Mouse (Mus musculus): ENCODE measurements around the gene Btaf1.
"Not testable (repeated sequence)": the region's sequence is repeated elsewhere in the genome, so short reads cannot be mapped to it uniquely, and the experiment has no call there.

Btaf1 gene

DNA sequence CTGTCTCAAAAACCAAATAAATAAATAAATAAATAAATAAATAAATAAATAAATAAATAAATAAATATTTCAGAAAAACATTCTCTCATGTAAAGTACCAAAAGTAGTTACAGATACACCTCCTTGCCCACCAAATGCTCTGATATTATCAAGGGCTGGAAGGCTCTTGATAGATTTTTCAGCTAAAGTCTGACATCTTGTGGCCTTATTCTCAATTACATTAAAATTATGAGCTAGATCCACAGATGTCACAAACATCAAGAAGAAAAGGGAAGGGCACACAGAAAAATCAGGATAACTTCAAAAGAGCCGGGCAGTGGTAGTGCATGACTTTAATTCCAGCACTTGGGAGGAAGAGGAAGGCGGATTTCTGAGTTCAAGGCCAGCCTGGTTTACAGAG, 3.9 kb upstream of the Btaf1 start:
- DNase-seq (ENCODE audit: low spot score in 2 of 2) = peak in 1 of 2 experiments; percentile 28

DNA sequence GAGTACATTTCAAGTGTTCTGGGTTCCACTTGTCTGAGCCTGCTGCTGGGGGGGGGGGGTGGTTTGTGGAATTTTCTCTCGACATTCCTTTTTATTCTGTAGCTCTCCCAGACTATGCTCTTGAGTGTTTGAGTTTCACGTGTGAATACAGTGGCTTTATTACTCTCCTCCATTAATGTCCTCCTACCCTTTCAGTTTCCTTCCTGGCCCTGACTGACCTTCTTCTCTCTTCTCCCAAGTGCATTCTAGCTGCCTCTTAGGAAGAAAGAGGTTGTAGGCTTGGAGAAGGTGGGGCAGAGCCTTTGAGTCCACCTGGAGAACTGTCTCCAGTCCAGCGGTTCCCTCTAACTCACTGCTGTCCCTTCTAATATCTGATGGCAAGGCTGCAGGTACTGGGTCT, 2.9 kb upstream of the Btaf1 start:
- no peak for DNase-seq (ENCODE audit: low spot score in 2 of 2)

DNA sequence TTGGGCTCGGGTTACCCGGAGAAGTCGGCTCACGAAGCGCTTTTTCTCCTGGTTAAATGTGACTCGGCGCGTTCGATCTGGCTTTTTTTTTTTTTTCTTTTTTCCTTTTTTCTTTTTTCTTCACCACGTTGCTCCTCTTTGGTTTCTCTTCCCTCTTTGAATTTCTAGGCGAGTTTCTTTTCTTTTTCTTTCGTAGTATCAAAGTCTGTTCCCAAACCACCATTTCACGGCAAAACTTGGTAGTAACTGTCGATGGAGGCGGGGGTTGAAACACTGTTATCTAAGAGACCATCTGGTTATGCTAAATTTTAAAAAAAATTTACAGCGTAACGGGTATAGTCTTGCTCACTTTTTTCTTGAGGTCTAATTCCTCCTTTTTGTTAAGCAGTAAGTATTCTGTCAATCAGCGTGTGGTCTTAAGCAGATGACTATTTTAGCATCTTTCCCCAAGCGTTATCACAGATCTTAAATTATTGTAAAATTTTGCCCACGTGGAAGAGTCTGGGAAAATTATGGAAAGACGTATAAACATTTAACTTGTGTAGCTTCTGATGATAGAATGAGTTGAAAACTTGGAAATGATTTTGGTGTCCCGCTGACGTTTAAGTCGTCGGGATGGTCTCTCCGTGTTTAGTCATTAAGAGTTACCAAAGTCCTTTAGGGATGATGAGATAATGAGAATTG, 816 bp downstream of the Btaf1 start:
- DNase-seq (ENCODE audit: low spot score in 2 of 2) = no peak

DNA sequence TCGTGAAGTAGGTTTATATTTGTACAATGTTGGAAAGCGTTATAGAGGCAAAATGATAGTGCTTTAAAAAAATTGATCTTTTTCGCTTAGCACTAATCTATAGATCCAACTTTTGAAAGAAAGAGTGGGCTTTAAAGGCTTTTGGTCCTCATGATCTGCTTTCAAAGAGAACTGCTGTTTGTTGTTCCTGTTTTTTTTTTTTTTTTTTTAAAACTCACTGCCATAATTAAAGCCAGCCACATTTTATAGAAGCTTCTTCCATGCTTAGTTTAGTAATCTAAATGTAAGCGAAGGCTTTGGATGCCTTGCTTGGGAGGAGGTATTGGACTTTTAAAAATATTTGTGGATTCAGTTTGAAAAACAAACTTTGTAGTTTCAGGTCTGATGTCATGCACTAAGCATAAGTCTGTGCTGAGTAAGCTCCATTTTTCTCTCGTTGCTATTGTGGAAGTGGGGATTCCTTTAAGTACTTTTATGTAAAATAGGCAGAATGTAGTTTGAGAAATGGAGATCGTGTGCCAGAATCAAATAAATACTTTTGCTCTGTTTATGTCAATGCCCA, 2.0 kb downstream of the Btaf1 start:
- DNase-seq (ENCODE audit: low spot score in 2 of 2) = no peak

DNA sequence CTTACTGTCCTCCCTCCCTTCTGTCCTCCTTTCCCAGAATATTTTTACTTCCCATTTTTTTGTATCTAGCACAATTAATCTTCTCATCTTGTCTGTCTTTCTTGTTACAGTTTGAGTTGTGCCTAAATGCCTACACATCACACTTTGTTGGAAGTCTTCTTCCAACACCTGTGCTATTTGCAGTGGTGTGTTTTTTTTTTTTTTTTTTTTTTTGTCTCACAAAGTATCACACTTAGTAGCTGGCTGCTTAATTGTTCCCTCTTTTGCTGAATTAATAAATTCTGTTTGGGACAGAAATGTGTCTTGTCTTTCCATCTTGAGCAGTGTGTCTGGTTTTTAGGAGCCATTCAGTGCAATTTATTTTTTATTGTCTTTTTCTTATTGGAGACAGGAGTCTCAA, 3.9 kb downstream of the Btaf1 start:
- no peak for DNase-seq (ENCODE audit: low spot score in 2 of 2)

DNA sequence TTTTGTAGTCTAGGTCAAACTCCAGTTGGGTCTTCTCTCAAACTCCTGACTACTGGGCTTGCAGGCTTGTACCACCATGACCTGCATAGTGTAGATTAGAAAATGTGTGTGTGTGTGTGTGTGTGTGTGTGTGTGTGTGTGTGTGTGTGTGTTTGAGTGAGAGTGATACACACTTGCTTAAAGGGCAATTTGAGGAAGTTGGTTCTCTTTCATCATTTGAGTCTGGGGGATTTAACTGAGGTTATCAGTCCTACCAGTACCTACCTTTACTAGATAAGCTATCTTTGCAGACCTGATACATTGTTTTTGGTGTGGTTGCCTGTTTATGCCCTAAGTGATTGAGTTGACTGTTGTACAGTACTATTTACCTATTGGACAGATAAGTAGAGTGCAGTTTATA, 6.2 kb downstream of the Btaf1 start:
- DNase-seq (ENCODE audit: low spot score in 2 of 2) = no peak

DNA sequence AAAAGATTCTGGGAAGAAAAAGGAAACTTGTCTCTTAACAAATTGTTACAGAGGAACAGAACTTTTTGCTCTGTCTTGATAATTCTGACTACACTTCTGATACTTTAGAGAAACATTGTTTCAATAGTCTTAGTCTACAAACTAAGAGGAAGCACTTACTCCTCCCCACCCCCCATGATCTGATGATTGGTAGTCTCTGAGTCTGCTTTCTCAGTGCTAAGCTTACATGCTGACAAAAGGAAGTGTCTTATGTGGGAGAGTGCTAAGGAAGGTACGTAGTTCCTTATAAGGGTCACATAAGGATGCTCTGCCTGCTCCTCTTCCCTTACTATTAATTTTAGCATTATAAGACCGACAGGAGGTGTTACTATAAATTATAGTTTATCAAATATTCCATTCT, 6.7 kb downstream of the Btaf1 start:
- DNase-seq (ENCODE audit: low spot score in 2 of 2) = peak in 1 of 2 experiments; percentile 27

DNA sequence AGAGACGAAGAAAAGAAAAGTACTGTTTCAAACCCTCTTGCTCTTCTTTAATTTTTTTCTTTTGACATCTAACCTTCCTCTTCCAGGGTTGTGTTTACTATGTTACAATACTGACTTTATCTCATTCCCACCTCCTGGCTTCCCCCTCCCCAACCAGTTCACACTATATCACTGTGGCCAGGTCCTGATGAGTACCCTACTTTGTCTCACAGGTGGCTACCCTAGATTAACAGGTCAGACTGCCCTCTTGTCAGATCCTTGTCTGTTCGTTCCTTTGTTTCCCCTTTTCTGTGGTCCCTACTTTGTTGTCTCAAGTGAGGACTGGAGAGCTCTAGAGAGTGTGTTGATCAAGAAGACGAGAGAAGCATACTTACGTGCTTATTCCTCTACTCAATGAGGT, 10.4 kb downstream of the Btaf1 start:
- no peak for DNase-seq (ENCODE audit: low spot score in 2 of 2)

DNA sequence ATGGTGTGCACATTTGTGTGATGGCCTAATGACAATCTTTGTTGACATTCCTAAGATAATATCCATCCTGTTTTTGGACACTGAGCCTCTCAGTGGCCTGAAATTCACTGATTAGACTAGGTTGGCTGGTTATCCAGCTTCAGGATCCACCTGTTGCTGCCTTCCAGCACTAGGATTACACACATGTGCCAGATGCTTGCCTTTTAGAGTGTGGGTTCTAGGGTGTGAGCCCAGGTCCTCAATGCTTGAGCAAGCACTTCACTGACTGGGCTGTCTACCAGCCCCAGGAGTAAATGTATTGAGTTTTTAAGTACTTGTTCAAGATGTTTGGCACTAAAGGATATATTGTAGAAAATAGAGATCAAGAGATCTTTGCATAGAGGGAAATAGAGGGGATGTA, 12.1 kb downstream of the Btaf1 start:
- DNase-seq (ENCODE audit: low spot score in 2 of 2) = no peak

DNA sequence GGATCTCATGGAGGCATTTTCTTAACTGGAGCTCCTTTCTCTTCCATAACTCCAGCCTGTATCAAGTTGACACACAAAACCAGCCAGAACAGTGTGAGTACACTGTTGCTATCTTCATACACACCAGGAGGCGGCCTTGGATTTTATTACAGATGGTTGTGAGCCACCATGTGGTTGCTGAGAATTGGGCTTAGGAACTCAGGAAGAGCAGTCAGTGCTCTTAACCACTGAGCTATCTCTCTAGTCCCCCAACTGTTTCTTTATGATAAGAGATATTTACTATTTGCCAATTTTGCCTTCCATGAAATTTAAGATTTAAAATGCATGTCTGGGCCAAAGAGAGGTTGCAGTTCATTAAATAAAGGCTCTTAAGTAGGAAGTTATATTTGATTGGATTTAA, 14.2 kb downstream of the Btaf1 start:
- DNase-seq (ENCODE audit: low spot score in 2 of 2) = no peak

DNA sequence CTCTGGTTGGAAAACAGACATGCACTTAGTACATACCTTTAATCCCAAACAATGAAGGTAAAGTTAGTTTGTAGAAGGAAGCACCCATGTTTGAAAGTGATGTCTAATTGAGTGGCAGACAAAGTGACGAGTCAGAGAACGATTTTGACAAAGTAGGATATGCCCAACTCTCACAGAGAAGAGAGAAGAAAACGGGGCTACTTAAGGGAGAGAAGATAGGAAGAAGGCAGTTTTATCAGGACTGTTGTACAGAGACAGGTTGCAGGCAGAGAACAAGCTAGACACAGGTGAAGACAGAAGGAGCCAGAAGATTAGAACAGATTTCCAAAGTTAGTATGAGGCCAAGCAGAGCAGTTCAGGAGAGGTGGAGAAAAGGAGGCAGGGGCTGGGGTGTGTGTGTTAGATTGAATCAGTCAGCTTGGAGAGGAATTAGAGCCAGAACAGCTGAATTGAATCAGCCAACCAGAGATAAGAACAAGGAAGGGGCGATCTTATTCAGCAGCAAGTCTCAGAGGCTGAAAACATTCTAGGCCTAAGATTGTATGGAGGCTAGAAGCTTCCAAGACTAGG, 27.8 kb downstream of the Btaf1 start:
- DNase-seq (ENCODE audit: low spot score in 2 of 2) = no peak

DNA sequence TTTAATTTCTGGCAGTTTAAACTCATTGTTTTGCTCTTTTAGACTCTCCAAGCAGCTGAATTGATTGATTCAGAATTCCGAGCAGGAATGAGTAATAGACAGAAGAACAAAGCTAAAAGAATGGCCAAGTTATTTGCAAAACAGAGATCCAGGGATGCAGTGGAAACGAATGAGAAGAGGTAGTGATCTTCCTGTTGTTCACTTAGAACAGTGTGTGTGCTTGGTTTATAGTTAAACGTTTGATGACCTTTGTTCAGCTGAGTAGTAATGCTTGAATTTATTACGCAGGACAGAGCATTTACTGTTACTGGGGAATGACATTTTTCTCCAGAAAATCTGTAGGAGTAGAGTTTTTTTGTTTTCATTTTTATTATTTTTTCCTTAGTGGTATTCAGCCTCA, 32.5 kb downstream of the Btaf1 start:
- no peak for DNase-seq (ENCODE audit: low spot score in 2 of 2)

DNA sequence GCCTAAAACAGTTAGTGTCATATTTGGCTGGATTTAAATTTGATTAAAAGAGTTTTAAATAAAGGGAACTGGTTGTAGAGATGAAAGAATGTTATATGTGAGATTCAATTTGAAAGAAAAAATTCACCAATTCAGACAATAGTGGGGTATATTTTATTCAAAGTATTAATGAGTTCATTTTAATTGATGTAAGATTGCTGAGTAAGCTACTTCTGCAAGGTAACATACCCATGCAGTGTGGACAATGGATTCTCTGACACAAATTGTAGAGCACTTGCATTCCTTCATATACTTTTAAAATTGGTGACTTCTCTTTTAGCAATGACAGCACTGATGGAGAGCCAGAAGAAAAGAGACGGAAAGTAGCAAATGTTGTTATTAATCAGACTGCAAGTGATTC, 35.4 kb downstream of the Btaf1 start:
- no peak for DNase-seq (ENCODE audit: low spot score in 2 of 2)

DNA sequence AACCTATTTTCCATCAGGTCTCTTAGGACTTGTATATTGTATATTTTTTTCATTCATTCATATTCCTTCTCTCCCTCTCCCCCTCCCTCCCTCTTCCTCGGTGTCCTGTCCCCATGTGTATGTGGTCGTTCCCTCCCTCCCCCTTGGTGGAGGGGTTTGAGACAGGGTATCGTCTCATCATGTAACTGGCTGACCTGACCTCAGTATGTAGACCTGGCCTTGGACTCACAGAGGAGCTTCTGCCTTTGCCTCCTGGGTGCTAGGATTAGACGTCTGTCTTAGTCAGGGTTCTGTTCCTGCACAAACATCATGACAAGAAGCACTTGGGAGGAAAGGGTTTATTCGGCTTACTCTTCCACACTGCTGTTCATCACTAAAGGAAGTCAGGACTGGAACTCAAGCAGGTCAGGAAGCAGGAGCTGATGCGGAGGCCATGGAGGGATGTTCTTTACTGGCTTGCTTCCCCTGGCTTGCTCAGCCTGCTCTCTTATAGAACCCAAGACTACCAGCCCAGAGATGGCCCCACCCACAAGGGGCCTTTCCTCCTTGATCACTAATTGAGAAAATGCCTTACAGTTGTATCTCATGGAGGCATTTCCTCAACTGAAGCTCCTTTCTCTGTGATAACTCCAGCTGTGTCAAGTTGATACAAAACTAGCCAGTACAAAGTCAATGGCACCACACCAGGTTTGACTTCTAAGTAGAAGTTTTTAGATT, 36.8 kb downstream of the Btaf1 start:
- not testable (repeated sequence) for DNase-seq (ENCODE audit: low spot score in 2 of 2)

DNA sequence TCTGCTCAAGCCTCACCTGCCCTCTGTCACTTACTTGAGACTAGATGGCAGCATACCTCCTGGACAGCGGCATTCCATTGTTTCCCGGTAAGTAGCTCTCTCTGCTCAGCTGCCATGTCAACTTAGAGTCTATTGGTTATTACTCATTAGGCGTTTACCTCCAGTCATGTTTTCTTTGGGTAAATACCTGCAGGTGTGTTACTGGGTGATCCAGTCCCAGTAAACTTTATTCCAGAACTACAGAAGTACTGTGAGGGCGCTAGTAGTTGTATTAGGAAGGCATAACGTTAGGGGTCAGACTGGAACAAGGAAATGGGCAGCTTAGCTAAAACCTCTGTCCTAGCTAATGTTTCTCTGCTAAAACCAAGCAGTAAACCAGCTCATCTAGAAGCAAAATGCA, 78.7 kb downstream of the Btaf1 start:
- no peak for DNase-seq (ENCODE audit: low spot score in 2 of 2)

DNA sequence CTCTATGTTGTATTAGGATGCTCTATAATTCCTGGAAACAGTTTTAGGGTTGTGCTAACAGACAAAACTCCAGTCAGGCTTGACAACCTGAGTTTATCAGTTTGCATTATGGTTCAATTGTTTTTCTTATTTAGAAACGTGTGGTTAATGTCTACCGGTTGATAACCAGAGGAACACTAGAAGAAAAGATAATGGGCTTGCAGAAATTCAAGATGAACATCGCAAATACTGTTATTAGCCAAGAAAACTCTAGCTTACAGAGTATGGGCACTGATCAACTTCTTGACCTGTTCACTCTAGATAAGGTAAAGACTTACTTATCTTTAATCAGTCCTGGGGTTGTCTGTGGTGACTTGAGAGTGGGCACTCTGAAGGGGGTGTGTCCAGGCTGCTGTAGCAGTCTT, 84.0 kb downstream of the Btaf1 start:
- no peak for DNase-seq (ENCODE audit: low spot score in 2 of 2)

DNA sequence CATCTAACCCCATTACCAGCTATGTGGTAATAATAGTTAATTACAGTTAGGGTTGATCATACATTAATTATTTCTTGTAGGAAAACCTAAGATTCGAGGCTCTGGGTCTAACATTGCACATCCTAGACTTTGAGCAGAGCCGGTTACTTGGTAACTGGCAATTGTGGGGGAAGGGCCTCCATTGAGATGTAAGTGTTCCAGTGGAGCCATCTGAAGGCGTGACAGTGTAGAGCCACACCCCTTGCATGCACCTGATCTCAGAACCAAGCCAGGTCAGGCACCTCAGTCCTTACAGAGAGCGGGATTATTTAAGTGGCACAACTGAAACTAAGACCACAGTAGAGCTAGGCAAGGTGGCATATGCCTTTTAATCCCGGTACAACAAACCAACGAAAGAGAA, 87.6 kb downstream of the Btaf1 start:
- no peak for DNase-seq (ENCODE audit: low spot score in 2 of 2)

DNA sequence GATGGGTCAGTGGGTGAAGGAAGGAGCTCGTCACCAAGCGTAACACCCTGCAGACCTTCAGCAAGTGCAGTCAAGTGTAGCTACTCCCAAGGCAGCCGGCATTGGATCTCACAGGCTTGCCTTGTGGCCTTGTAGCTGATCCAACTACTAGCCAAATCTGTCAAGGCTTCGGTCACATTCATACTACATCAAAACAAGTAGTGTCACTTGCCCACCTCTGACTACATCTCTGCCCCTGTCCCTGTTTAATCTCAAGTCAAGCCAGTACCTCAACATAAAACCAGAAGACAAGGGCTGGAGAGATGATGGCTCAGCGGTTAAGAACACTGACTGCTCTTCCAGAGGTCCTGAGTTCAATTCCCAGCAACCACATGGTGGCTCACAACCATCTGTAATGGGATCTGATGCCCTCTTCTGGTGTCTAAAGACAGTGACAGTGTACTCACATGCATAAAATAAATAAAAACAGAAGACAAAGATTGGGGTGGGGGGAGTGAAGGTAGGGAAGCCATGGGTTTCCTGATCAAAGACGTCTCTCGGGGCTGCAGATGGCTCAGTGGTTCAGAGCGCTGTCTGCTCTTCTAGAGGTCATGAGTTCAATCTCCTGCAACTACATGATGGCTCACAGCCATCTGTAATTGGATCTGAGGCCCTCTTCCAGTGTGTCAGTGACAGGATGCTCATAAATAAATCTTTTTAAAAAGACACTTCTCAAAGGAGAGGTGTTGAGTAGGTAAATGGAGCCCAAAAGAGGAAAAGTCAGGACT, 88.5 kb downstream of the Btaf1 start:
- DNase-seq (ENCODE audit: low spot score in 2 of 2) = no peak

DNA sequence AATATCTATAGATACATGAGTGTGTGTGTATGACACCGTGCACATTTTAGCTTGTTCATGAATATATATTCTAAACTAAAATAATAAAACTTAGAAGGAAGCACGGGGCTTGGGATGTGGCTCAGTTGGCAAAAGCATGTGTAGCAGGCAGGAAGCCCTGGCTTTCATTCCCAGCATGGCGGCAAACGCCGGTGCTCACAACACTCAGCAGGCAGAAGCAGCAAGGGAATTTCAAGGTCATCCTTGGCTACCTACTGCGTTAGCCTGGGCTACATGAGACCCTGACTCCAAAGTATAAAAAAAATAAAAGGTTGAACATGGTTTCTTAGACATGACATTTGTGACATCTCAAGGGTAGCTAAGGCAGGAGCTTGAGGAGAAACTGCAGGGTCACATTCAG, 91.0 kb downstream of the Btaf1 start:
- no peak for DNase-seq (ENCODE audit: low spot score in 2 of 2)

DNA sequence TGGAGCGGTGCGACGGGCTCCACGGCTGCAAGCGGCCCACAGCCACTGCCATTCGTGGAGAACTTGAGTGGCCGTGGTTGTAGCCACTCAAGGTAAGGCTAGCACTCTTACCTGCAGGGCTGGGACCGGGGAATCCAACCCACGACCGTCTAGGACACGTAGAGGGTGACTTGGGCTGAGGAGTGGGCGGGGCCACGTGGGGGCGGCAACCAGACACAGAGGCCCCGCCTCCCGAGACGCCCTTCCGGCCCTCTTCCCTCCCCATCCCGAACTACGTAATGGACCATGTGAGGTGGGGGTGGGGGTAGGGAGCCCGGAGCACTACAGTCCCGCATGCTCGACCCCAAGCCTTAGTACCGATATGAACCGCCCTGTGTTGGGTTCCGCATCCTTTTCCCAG, 92.5 kb downstream of the Btaf1 start:
- DNase-seq (ENCODE audit: low spot score in 2 of 2) = peak; percentile 32 to 58

DNA sequence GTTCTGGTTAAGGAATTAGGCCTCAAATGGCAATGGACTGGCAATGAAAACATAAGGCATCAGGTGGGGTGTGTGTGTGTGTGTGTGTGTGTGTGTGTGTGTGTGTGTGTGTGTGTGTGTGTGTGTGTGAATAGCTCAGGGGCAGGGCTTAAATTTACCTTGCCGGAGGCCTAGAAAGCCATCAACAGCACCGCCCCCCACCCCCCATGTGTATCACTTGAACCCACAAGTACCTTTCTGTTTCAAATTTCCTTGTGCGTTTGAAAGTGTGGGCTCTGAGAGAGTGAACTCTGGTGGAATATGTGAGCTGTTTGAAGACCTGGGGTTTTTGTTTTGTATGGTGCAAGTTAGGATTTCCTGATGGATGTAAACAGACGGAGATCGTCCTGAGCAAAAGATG, 93.1 kb downstream of the Btaf1 start:
- DNase-seq (ENCODE audit: low spot score in 2 of 2) = no peak

DNA sequence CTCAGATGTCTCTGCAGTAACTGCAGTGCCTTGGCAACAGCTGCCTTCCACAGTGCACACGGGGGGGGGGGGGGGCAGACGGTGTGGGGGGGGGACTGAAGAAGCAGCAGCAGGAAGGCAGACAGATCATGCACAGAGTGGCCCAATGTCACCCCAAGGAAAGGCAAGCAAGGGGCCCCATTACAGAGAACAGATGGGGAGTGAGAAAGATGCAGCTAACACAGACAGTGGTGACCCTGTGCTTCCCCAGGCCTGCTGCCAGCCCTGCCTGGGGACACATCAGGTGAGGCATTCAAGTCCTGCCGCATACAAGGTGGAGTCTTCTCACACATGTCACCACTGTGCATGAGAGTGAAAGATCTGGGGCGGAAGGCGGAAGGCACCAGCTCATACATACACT, 94.7 kb downstream of the Btaf1 start:
- no peak for DNase-seq (ENCODE audit: low spot score in 2 of 2)
